Mouse (Mus musculus) CH12.LX (cell line): ENCODE measurements at regions not wholly inside any gene's neighbourhood (a gene's known extent, or its start where the extent isn't known, plus 50 kb on each side); places are given as distances from the start of the nearest gene placed in this dataset.
A peak's percentile ranks its signal among the peaks of the same experiment; 100 is the strongest.

ENCODE experiments used
- DNase-seq: peaks from one replicate; pipeline ENCODE4 v3.0.0-alpha.2; 2013; ENCODE audit errors: extremely low read depth
- H3K27ac ChIP-seq: 2 replicates; pipeline ENCODE4 v1.5.1; 2012; ENCODE audit warnings: low read depth, mild to moderate bottlenecking, control low read depth, moderate library complexity; ENCODE audit not compliant: insufficient read depth
- H3K27me3 ChIP-seq: replicated peaks from 2 replicates; pipeline ENCODE3; 2012; ENCODE audit warnings: inconsistent platforms
- H3K36me3 ChIP-seq, 2 experiments: replicated peaks in 1 of 2; 2 replicates each; pipeline versions ENCODE3 to v1.6.1; 2012; ENCODE audit warnings: inconsistent platforms in 1 of 2, low read length in 1 of 2, mild to moderate bottlenecking in 1 of 2, mixed read lengths in 1 of 2, moderate library complexity in 1 of 2; ENCODE audit not compliant: control insufficient read depth in 1 of 2, insufficient read depth in 1 of 2
- H3K4me1 ChIP-seq, 2 experiments: 2 replicates each; pipeline ENCODE4 v1.6.1; 2012; ENCODE audit warnings: inconsistent platforms in 1 of 2, moderate library complexity in 1 of 2; ENCODE audit not compliant: insufficient read depth in 2 of 2, control insufficient read depth in 1 of 2
- H3K4me2 ChIP-seq: 2 replicates; pipeline ENCODE4 v1.6.1; 2012; ENCODE audit warnings: low read depth, mild to moderate bottlenecking, control low read depth; ENCODE audit not compliant: poor library complexity, insufficient read depth, severe bottlenecking
- H3K4me3 ChIP-seq, 3 experiments: fragments of 150-350 bp in 1 of 3; sonication (generic) in 1 of 3; replicated peaks in 1 of 3; 2 replicates each; pipeline versions ENCODE3 to v1.5.1; 2011 to 2012; ENCODE audit warnings: low read depth in 2 of 3, low read length in 2 of 3, mild to moderate bottlenecking in 2 of 3, moderate library complexity in 2 of 3, control low read depth in 1 of 3, improper control_type of control experiment in 1 of 3, inconsistent platforms in 1 of 3, mixed read lengths in 1 of 3; ENCODE audit not compliant: poor library complexity in 1 of 3
- H3K79me2 ChIP-seq: replicated peaks from 2 replicates; pipeline ENCODE4 v1.6.1; 2012; ENCODE audit warnings: mild to moderate bottlenecking, moderate library complexity; ENCODE audit not compliant: control insufficient read depth, poor library complexity, insufficient read depth, severe bottlenecking; ENCODE audit errors: extremely low read depth
- H3K9ac ChIP-seq: 2 replicates; pipeline ENCODE4 v1.6.1; 2012; ENCODE audit warnings: low read depth, mild to moderate bottlenecking, control low read depth, moderate library complexity; ENCODE audit not compliant: insufficient read depth
- H3K9me3 ChIP-seq: replicated peaks from 2 replicates; pipeline ENCODE3; 2012; ENCODE audit warnings: low read length, inconsistent platforms, mixed read lengths
- BHLHE40 ChIP-seq: IDR thresholded peaks from 2 replicates; pipeline ENCODE4 v1.6.1; 2011; ENCODE audit warnings: mild to moderate bottlenecking, low read depth, low read length, improper control_type of control experiment
- E2F4 ChIP-seq: IDR thresholded peaks from 2 replicates; pipeline ENCODE4 v1.6.1; 2011; ENCODE audit warnings: low read depth, low read length, improper control_type of control experiment; ENCODE audit not compliant: insufficient replicate concordance
- EP300 ChIP-seq: IDR thresholded peaks from 2 replicates; pipeline ENCODE4 v1.6.1; 2011; ENCODE audit warnings: low read length, improper control_type of control experiment
- ETS1 ChIP-seq: conservative IDR thresholded peaks from 2 replicates; pipeline ENCODE4 v1.6.1; 2012; ENCODE audit warnings: low read depth, mild to moderate bottlenecking, inconsistent platforms, low read length, improper control_type of control experiment, moderate library complexity
- GABPA ChIP-seq: IDR thresholded peaks from 2 replicates; pipeline ENCODE4 v1.6.1; 2012; ENCODE audit warnings: low read depth, low read length, improper control_type of control experiment, inconsistent platforms; ENCODE audit not compliant: insufficient replicate concordance
- HCFC1 ChIP-seq: IDR thresholded peaks from 2 replicates; pipeline ENCODE4 v1.6.1; 2012; ENCODE audit warnings: low read depth, mild to moderate bottlenecking, inconsistent platforms, low read length, improper control_type of control experiment
- JUN ChIP-seq: IDR thresholded peaks from 2 replicates; pipeline ENCODE4 v1.6.1; 2011; ENCODE audit warnings: low read depth, mild to moderate bottlenecking, low read length, improper control_type of control experiment, moderate library complexity; ENCODE audit not compliant: insufficient read depth
- MXI1 ChIP-seq: IDR thresholded peaks from 2 replicates; pipeline ENCODE4 v1.6.1; 2011; ENCODE audit warnings: mild to moderate bottlenecking, low read depth, low read length, improper control_type of control experiment
- MYC ChIP-seq: IDR thresholded peaks from 2 replicates; pipeline ENCODE4 v1.6.1; 2011; ENCODE audit warnings: low read depth, mild to moderate bottlenecking, improper control_type of control experiment, low read length
- RAD21 ChIP-seq: IDR thresholded peaks from 2 replicates; pipeline ENCODE4 v1.6.1; 2011; ENCODE audit warnings: low read depth, mild to moderate bottlenecking, low read length, improper control_type of control experiment, moderate library complexity
- SMC3 ChIP-seq: IDR thresholded peaks from 2 replicates; pipeline ENCODE4 v1.6.1; 2011; ENCODE audit warnings: low read depth, low read length, improper control_type of control experiment
- TBP ChIP-seq: conservative IDR thresholded peaks from 2 replicates; pipeline ENCODE4 v1.6.1; 2011; ENCODE audit warnings: low read depth, low read length, improper control_type of control experiment
- TCF12 ChIP-seq: IDR thresholded peaks from 2 replicates; pipeline ENCODE4 v1.6.1; 2014; ENCODE audit warnings: low read depth, mild to moderate bottlenecking, inconsistent platforms, low read length, improper control_type of control experiment
- USF2 ChIP-seq: conservative IDR thresholded peaks from 2 replicates; pipeline ENCODE4 v1.6.1; 2011; ENCODE audit warnings: low read depth, low read length, improper control_type of control experiment
- ZKSCAN1 ChIP-seq: IDR thresholded peaks from 2 replicates; pipeline ENCODE4 v1.6.1; 2012; ENCODE audit warnings: low read depth, inconsistent platforms, low read length, improper control_type of control experiment, borderline replicate concordance
- dilution Hi-C: fragments of 300-500 bp; cut with MboI; formaldehyde crosslinking; loops from 2 replicates; pipeline ENCODE4 v1.14.3; 2020; ENCODE audit warnings: low sequenced_read_pairs; ENCODE audit not compliant: extremely low pct_unique_long_range_greater_than_20kb, extremely low pct_ligation_motif_present
- in situ Hi-C: fragments of 300-500 bp; cut with MboI; formaldehyde crosslinking; loops from 3 replicates; pipeline ENCODE4 v1.14.3; 2019; ENCODE audit warnings: low sequenced_read_pairs, low pct_ligation_motif_present, low pct_unique_long_range_greater_than_20kb, mixed read lengths

DNA sequence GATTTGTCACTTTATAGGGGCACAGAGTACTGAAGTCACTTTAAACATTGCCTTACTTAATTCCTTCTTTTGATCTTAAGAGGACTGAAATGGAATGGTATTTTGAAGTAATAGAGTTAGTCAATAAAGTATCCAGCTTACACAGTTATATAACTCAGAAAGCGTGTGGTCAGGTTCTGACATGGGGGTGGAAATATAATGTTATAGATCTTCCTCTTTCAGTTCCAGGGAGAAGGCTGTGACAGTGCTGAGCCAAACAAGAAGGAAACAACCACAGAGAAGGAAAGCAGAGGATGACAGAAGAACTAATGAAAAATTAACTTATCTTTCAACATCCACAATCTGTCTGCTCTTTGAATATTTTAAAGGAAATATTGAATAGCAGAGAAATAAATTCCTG, 399.4 kb upstream of the Atp2b1 start:
- Histone ChIP-seq H3K9ac (no peak overlapping the region), H3K9me3 (no peaks in the 10 kb centered on the region), H3K36me3 (no peaks in the 10 kb centered on the region), H3K27ac (no peak overlapping the region), H3K4me1 (peaks cover 0 to 11% of the 10 kb centered on the region in 2 experiments; a peak in 1 of 4 replicates), H3K79me2 (no peaks in the 10 kb centered on the region), H3K4me2 (no peak overlapping the region), H3K27me3 (no peaks in the 10 kb centered on the region), H3K4me3 (no peak overlapping the region)
- TF ChIP-seq USF2 (no peak), RAD21 (no peak), MXI1 (no peak), BHLHE40 (no peak), MYC (no peak), JUN (no peak), ETS1 (no peak), HCFC1 (no peak), GABPA (no peak), SMC3 (no peak)
- DNase-seq: no peak
- in situ Hi-C loops: no loop called here
- dilution Hi-C loops: no loop called here

GRCm38 (mm10) chr10:98517609-98518008, 396.6 kb upstream of the Atp2b1 start:
- Histone ChIP-seq H3K27ac (no peak overlapping the region), H3K4me1 (peaks cover 2 to 12% of the 10 kb centered on the region in 2 experiments; a peak in 3 of 4 replicates), H3K79me2 (no peaks in the 10 kb centered on the region), H3K27me3 (no peaks in the 10 kb centered on the region), H3K9ac (no peak overlapping the region), H3K4me3 (no peak overlapping the region), H3K4me2 (peak overlapping the region; percentile 13; the same call in 1 of the 2 replicates), H3K9me3 (no peaks in the 10 kb centered on the region), H3K36me3 (no peaks in the 10 kb centered on the region)
- TF ChIP-seq TBP (no peak), E2F4 (no peak), BHLHE40 (no peak), ZKSCAN1 (no peak), EP300 (no peak)
- in situ Hi-C loops: no loop called here
- no peak for DNase-seq
- dilution Hi-C loops: no loop called here

DNA sequence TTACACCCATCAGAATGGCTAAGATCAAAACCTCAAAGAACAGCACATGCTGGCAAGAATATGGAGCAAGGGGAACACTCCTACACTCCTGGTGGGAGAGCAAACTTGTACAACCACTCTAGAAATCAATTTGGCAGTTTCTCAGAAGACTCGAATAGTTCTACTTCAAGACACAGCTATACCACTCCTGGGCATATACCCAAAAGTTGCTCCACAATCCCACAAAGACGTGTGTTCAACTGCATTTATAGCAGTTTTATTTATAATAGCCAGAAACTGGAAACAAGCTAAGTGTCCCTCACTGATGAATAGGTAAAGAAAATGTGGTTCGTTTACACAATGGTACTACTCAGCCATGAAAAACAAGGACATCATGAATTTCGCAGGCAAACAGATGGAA, 384.6 kb upstream of the Atp2b1 start:
- H3K79me2 ChIP-seq: no peaks in the 10 kb centered on the region
- H3K4me3 ChIP-seq: no peak overlapping the region
- no peaks in the 10 kb centered on the region for H3K9me3 ChIP-seq
- dilution Hi-C loops: no loop called here
- no peak overlapping the region for H3K4me2 ChIP-seq
- in situ Hi-C loops: no loop called here
- TF ChIP-seq TCF12 (no peak), ETS1 (no peak)
- no peak for DNase-seq
- no peak overlapping the region for H3K27ac ChIP-seq
- no peaks in the 10 kb centered on the region for H3K36me3 ChIP-seq
- H3K4me1 ChIP-seq: no peaks in the 10 kb centered on the region
- H3K9ac ChIP-seq: no peak overlapping the region
- no peaks in the 10 kb centered on the region for H3K27me3 ChIP-seq
